Mouse (Mus musculus) layer of hippocampus, postnatal 10 days (tissue): ENCODE results near the gene Nlrx1. TPM values are rescaled to one million over a fixed set of nuclear protein-coding genes. Genes with fewer than 3 reads are reported as not detected.

Experiments
- DNase-seq, 2 experiments: peaks; one replicate each; pipeline ENCODE4 v3.0.0; 2021; ENCODE audit warnings: low spot score in 2 of 2
- total RNA-seq, 2 experiments: library from RNA; stranded (reverse); gene quantifications; 2 replicates each; pipeline ENCODE4 v1.2.3; 2021

The Nlrx1 gene
- total RNA-seq, 2 experiments from 2014 or later, result 11.5 to 11.6 TPM

- no peak for DNase-seq
Measured at GRCm38 (mm10) chr9:44269973-44270372, 1.6 kb upstream of the Nlrx1 start.

GRCm38 (mm10) chr9:44269077-44269476 lies 678 bp upstream of the Nlrx1 start:
- DNase-seq, result no peak

- DNase-seq, result peak; percentile 90 to 92
Measured at GRCm38 (mm10) chr9:44268027-44268360, 405 bp downstream of the Nlrx1 start.

GRCm38 (mm10) chr9:44267319-44268026 lies 926 bp downstream of the Nlrx1 start:
- DNase-seq, result peak in 1 of 2 experiments; percentile 36

- peak in 1 of 2 experiments; percentile 33 for DNase-seq
Measured at GRCm38 (mm10) chr9:44266478-44267226, 1.7 kb downstream of the Nlrx1 start.

GRCm38 (mm10) chr9:44261388-44261787 lies 7.0 kb downstream of the Nlrx1 start:
- no peak for DNase-seq

GRCm38 (mm10) chr9:44259014-44259413 lies 9.4 kb downstream of the Nlrx1 start:
- DNase-seq, result no peak

- DNase-seq, result no peak
Measured at GRCm38 (mm10) chr9:44256213-44256612, 12.2 kb downstream of the Nlrx1 start.

GRCm38 (mm10) chr9:44255136-44255521 lies 13.3 kb downstream of the Nlrx1 start:
- no peak for DNase-seq

- DNase-seq, result no peak
Measured at GRCm38 (mm10) chr9:44254508-44255135, 13.8 kb downstream of the Nlrx1 start.

GRCm38 (mm10) chr9:44253441-44253840 lies 15.0 kb downstream of the Nlrx1 start:
- DNase-seq, result no peak

GRCm38 (mm10) chr9:44251314-44251713 lies 17.1 kb downstream of the Nlrx1 start, which contains the start of gene Pdzd3:
Pdzd3 (minus strand) TSS chr9:44251471.
- no peak for DNase-seq

- peak in 1 of 2 experiments; percentile 39 for DNase-seq
Measured at GRCm38 (mm10) chr9:44250445-44250844, 18.0 kb downstream of the Nlrx1 start.

GRCm38 (mm10) chr9:44249181-44250146 lies 18.9 kb downstream of the Nlrx1 start:
- peak; percentile 69 to 77 for DNase-seq

- no peak for DNase-seq
Measured at GRCm38 (mm10) chr9:44247907-44248306, 20.5 kb downstream of the Nlrx1 start.

GRCm38 (mm10) chr9:44243621-44244020 lies 24.8 kb downstream of the Nlrx1 start:
- DNase-seq, result no peak

GRCm38 (mm10) chr9:44241418-44241817 lies 27.0 kb downstream of the Nlrx1 start:
- no peak for DNase-seq

GRCm38 (mm10) chr9:44240911-44241310 lies 27.5 kb downstream of the Nlrx1 start:
- no peak for DNase-seq

- DNase-seq, result no peak
Measured at GRCm38 (mm10) chr9:44240399-44240798, 28.0 kb downstream of the Nlrx1 start, which contains the start of gene Ccdc153. Ccdc153 (plus strand) TSS chr9:44240676.

GRCm38 (mm10) chr9:44239447-44239846 lies 29.0 kb downstream of the Nlrx1 start:
- DNase-seq, result peak; percentile 69 to 74
